Mouse (Mus musculus) midbrain, embryonic 11.5 days (tissue): ENCODE measurements around the gene Ropn1l. TPM values are rescaled to one million over a fixed set of nuclear protein-coding genes. Genes with fewer than 3 reads are reported as not detected.

ENCODE experiments used
- ATAC-seq: fragments of 200-750 bp; cut with Nextera tagmentation; 2 replicates; pipeline ENCODE4 v1.8.0; 2017; ENCODE audit warnings: moderate TSS enrichment, moderate library complexity; ENCODE audit not compliant: low FRiP score
- DNase-seq: peaks from one replicate; pipeline ENCODE4 v3.0.0; 2015; ENCODE audit warnings: low spot score; ENCODE audit errors: missing footprints
- H3K27ac ChIP-seq: fragments of 300-500 bp; sonication (generic); 2 replicates; pipeline ENCODE4 v1.5.1; 2014; ENCODE audit warnings: low read depth, low read length
- H3K27me3 ChIP-seq: fragments of 300-500 bp; sonication (generic); 2 replicates; pipeline ENCODE4 v1.6.1; 2014; ENCODE audit warnings: mild to moderate bottlenecking, low read length, moderate library complexity, mixed read lengths; ENCODE audit not compliant: control insufficient read depth, insufficient read depth
- H3K36me3 ChIP-seq: fragments of 300-500 bp; sonication (generic); 2 replicates; pipeline ENCODE4 v1.6.1; 2014; ENCODE audit warnings: mild to moderate bottlenecking, low read length, moderate library complexity, mixed read lengths; ENCODE audit not compliant: control insufficient read depth, insufficient read depth
- H3K4me1 ChIP-seq: fragments of 300-500 bp; sonication (generic); 2 replicates; pipeline ENCODE4 v1.6.1; 2014; ENCODE audit warnings: low read length; ENCODE audit not compliant: control insufficient read depth, insufficient read depth
- H3K4me2 ChIP-seq: fragments of 300-500 bp; sonication (generic); 2 replicates; pipeline ENCODE4 v1.6.1; 2014; ENCODE audit warnings: mild to moderate bottlenecking, moderate library complexity
- H3K4me3 ChIP-seq: fragments of 300-500 bp; sonication (generic); 2 replicates; pipeline ENCODE4 v1.5.1; 2014; ENCODE audit warnings: low read depth, low read length
- H3K9ac ChIP-seq: fragments of 300-500 bp; sonication (generic); 2 replicates; pipeline ENCODE4 v1.6.1; 2014; ENCODE audit warnings: low read length
- H3K9me3 ChIP-seq: fragments of 300-500 bp; sonication (generic); 2 replicates; pipeline ENCODE4 v1.6.1; 2016; ENCODE audit warnings: low read length; ENCODE audit not compliant: control insufficient read depth
- whole genome bisulfite sequencing: fragments of 180-500 bp; shearing (Covaris S2); extraction: QIAGEN DNeasy Blood & Tissue Kit; methylation state at CpG from one replicate; pipeline ENCODE4 v1.1.7; 2014; 5-methylcytosine and 5-hydroxymethylcytosine counted together
- polyA plus RNA-seq: library from polyadenylated mRNA; unstranded; fragments of >200 nt; fragmentation: Nextera tagmentation; extraction: Ambion mirVana; gene quantifications from 2 replicates; pipeline ENCODE4 v1.2.1, GENCODE M21; 2014

Gene Ropn1l
- polyA plus RNA-seq, 1 experiment from 2014 or later = 4.0 TPM

GRCm38 (mm10) chr15:31454861-31455295, 1.3 kb upstream of the Ropn1l start:
- no peak overlapping the region for H3K9ac ChIP-seq
- H3K27ac ChIP-seq = no peak overlapping the region
- no peak for DNase-seq
- no peak overlapping the region for H3K4me3 ChIP-seq
- H3K4me2 ChIP-seq = no peak overlapping the region
- 76% methylated on average over 7 of the region's 7 CpGs for WGBS
- H3K4me1 ChIP-seq = peaks cover 3% of the 10 kb centered on the region; the same call in 1 of the 2 replicates
- no peaks in the 10 kb centered on the region for H3K27me3 ChIP-seq
- peaks cover 7% of the 10 kb centered on the region for H3K36me3 ChIP-seq
- no peaks in the 10 kb centered on the region for H3K9me3 ChIP-seq
- ATAC-seq = no peak

- DNase-seq (no peak), ATAC-seq (no peak)
- H3K9ac ChIP-seq = peak overlapping the region; percentile 70; the same call in 1 of the 2 replicates
Measured at GRCm38 (mm10) chr15:31454096-31454860, 741 bp upstream of the Ropn1l start.

GRCm38 (mm10) chr15:31452336-31453097, 1.0 kb downstream of the Ropn1l start:
- Histone ChIP-seq H3K9ac (peak overlapping the region; percentile 70; the same call in 1 of the 2 replicates), H3K4me2 (peak overlapping the region; percentile 69), H3K9me3 (no peaks in the 10 kb centered on the region), H3K27me3 (no peaks in the 10 kb centered on the region), H3K27ac (no peak overlapping the region), H3K36me3 (no peaks in the 10 kb centered on the region), H3K4me1 (peaks cover 3% of the 10 kb centered on the region; the same call in 1 of the 2 replicates), H3K4me3 (peak overlapping the region; percentile 59)
- ATAC-seq (no peak), DNase-seq (peak; percentile 90)
- WGBS = 57% methylated on average over 18 of the region's 18 CpGs

More at GRCm38 (mm10) chr15:31454096-31454860, 741 bp upstream of the Ropn1l start:
- Histone ChIP-seq H3K4me3 (peak overlapping the region; percentile 59), H3K27ac (no peak overlapping the region), H3K27me3 (no peaks in the 10 kb centered on the region), H3K4me1 (peaks cover 3% of the 10 kb centered on the region; the same call in 1 of the 2 replicates), H3K9me3 (no peaks in the 10 kb centered on the region), H3K36me3 (peaks cover 4% of the 10 kb centered on the region), H3K4me2 (peak overlapping the region; percentile 69)
- WGBS = 52% methylated on average over 10 of the region's 10 CpGs

- no peak overlapping the region for H3K27ac ChIP-seq
- 19% methylated on average over 2 of the region's 2 CpGs for WGBS
Measured at GRCm38 (mm10) chr15:31449772-31450171, 3.8 kb downstream of the Ropn1l start.

GRCm38 (mm10) chr15:31447121-31447520, 6.4 kb downstream of the Ropn1l start:
- Histone ChIP-seq H3K4me2 (no peak overlapping the region), H3K4me3 (no peak overlapping the region), H3K4me1 (no peaks in the 10 kb centered on the region), H3K9ac (no peak overlapping the region), H3K27ac (no peak overlapping the region), H3K36me3 (no peaks in the 10 kb centered on the region), H3K27me3 (no peaks in the 10 kb centered on the region), H3K9me3 (no peaks in the 10 kb centered on the region)
- DNase-seq = peak; percentile 89
- peak; percentile 60; the same call in 1 of the 2 replicates for ATAC-seq
- 60% methylated on average over 7 of the region's 7 CpGs for WGBS

More at GRCm38 (mm10) chr15:31449772-31450171, 3.8 kb downstream of the Ropn1l start:
- H3K4me3 ChIP-seq = no peak overlapping the region
- no peaks in the 10 kb centered on the region for H3K9me3 ChIP-seq
- no peak overlapping the region for H3K4me2 ChIP-seq
- no peaks in the 10 kb centered on the region for H3K36me3 ChIP-seq
- H3K4me1 ChIP-seq = peaks cover 3% of the 10 kb centered on the region; the same call in 1 of the 2 replicates
- ATAC-seq (no peak), DNase-seq (no peak)
- no peaks in the 10 kb centered on the region for H3K27me3 ChIP-seq
- H3K9ac ChIP-seq = no peak overlapping the region

- ATAC-seq = no peak
- Histone ChIP-seq H3K4me3 (no peak overlapping the region), H3K27ac (no peak overlapping the region), H3K27me3 (no peaks in the 10 kb centered on the region), H3K36me3 (no peaks in the 10 kb centered on the region), H3K9me3 (no peaks in the 10 kb centered on the region), H3K4me1 (no peaks in the 10 kb centered on the region), H3K4me2 (no peak overlapping the region), H3K9ac (no peak overlapping the region)
- no peak for DNase-seq
- WGBS = 90% methylated on average over 4 of the region's 4 CpGs
Measured at GRCm38 (mm10) chr15:31442698-31443097, 10.8 kb downstream of the Ropn1l start.

GRCm38 (mm10) chr15:31441996-31442395, 11.5 kb downstream of the Ropn1l start:
- H3K4me2 ChIP-seq = no peak overlapping the region
- H3K36me3 ChIP-seq = no peaks in the 10 kb centered on the region
- ATAC-seq (no peak), DNase-seq (no peak)
- H3K27me3 ChIP-seq = no peaks in the 10 kb centered on the region
- H3K4me1 ChIP-seq = no peaks in the 10 kb centered on the region
- no peak overlapping the region for H3K27ac ChIP-seq
- H3K4me3 ChIP-seq = no peak overlapping the region
- H3K9ac ChIP-seq = no peak overlapping the region
- WGBS = 87% methylated on average over 6 of the region's 6 CpGs
- no peaks in the 10 kb centered on the region for H3K9me3 ChIP-seq

GRCm38 (mm10) chr15:31436811-31437210, 16.7 kb downstream of the Ropn1l start:
- Histone ChIP-seq H3K4me2 (no peak overlapping the region), H3K27me3 (no peaks in the 10 kb centered on the region), H3K27ac (no peak overlapping the region), H3K4me1 (no peaks in the 10 kb centered on the region), H3K36me3 (no peaks in the 10 kb centered on the region), H3K9me3 (no peaks in the 10 kb centered on the region), H3K4me3 (no peak overlapping the region), H3K9ac (no peak overlapping the region)
- ATAC-seq = no peak
- WGBS = 74% methylated on average over 2 of the region's 2 CpGs
- no peak for DNase-seq

- Histone ChIP-seq H3K9me3 (no peaks in the 10 kb centered on the region), H3K4me3 (no peak overlapping the region), H3K9ac (no peak overlapping the region), H3K4me1 (no peaks in the 10 kb centered on the region), H3K4me2 (no peak overlapping the region), H3K36me3 (no peaks in the 10 kb centered on the region), H3K27me3 (no peaks in the 10 kb centered on the region), H3K27ac (no peak overlapping the region)
- no peak for ATAC-seq
- DNase-seq = no peak
- 50% methylated on average over 1 of the region's 1 CpGs for WGBS
Measured at GRCm38 (mm10) chr15:31436083-31436482, 17.5 kb downstream of the Ropn1l start.
